Mouse (Mus musculus) hindlimb bud, embryonic 11.5 days (tissue): ENCODE measurements around the gene Ttc33.
A peak's percentile ranks its signal among the peaks of the same experiment; 100 is the strongest.

ENCODE experiments used
- DNase-seq: peaks from one replicate; pipeline ENCODE4 v3.0.0-alpha.2; 2012; ENCODE audit warnings: low read depth, low spot score; ENCODE audit errors: extremely low spot score

The Ttc33 gene

GRCm38 (mm10) chr15:5185366-5186292 lies at the start of gene Ttc33:
Ttc33 (plus strand) TSS chr15:5185525.
- DNase-seq: peak; percentile 39

DNA sequence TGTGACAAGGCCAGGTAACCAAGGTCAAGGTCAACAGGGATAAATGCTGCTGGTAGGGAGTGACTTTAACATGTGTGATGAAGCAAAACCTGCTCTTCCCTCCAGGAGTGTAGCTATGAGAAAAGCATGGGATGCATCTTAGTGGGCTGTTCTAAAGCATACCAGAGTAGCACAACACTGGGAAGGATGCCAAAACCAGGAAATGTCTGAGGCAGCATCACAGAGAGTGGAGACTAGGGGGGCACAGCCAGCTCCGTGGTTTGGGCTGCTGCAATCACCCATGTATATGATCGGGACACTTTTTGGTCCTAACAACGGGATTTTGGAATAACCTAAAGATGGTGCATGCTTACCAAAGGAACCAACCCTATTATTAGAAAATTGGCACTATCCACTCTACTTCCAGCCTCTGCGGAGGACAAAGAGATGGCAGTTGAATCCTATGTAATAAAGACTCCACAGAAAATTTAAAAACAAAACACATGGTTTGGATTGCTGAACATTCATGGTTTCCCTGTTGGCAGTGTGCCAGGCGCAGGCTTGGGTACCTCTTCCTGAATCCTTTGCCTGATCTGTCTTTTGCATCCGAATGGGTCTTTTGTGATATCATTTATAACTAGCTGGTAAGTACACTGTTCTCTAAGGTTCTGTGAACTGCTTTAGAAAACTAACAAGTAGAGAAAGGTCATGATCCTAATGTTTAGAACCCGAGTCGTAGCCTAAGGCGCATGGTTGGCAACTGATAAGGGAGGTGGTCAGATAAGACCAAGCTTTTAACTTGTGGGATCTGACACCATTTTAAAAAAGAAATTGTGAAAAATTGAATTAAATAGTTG lies 47.1 kb upstream of the Ttc33 start:
- DNase-seq: no peak

DNA sequence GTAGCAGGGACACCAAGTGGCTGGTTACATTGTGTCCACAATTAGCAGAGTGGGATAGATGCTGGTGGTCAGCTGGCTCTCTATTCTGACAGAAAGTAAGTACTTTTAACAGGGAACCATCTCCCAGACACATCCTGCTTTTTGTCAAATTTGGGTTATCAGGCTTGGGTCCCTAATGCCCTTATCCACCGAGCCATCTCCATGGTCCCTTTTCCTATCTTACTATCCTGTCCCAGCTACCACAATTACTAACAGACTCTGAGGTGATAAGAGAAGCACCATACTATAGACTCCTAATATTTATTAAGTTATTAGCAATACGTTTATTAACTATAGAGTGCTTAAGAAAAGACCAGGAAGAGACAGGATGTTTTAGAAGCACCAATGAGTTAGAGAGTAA lies 46.0 kb upstream of the Ttc33 start:
- no peak for DNase-seq

DNA sequence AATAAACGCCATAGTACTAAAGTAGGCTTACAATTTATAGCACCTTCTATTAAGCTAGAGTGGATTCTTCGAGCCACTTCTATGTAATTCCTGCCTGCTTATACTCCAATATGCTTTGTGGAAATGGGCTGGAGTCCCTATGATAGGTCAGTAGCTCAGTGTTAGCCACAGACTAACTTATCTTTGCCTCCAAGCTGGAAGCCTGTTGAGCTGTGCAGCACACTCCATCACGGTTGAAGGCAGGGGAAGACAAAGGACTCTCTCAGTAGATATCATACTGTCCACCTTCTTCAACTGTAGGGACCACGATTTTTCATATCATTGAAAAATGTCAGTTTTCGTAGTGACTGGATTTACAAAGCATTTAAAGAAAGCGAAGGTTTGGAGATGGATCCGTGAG lies 45.5 kb upstream of the Ttc33 start:
- no peak for DNase-seq

DNA sequence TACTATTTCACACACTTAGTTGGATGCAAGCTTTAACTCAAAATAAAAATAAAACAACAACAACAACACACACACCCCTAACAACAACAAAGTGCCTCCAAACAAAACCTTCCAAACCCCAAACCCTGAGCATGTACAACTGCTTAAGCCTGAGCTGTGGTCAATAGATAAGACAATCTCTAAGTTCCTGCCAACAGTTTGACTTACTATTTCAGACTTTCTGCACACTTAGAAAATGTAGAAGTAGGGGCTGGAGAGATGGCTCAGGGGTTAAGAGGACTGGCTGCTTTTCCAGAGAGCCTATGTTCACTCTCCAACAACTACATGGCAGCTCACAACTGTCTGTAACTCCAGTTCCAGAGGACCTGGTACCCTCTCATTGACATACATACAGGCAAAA lies 45.0 kb upstream of the Ttc33 start:
- DNase-seq: no peak

DNA sequence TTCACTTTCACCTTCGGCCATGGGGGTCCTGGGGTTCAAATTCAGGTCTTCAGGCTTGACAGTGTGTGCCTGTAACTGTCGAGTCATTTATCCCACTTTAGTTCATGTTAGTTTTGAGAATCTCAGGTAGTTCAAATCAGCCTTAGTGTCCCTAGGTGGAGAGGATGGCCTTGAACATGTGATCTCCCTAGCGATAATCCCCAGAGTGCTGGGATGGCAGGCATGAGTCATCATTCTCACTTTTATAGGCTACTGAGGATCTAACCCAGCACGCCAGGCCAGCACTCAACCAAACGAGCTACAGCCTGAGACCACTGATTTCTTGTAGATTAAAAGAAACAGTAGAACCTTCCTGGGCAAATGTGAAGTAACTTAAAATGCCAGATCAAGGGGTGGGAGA lies 43.3 kb upstream of the Ttc33 start:
- no peak for DNase-seq

GRCm38 (mm10) chr15:5142714-5143113 lies 42.6 kb upstream of the Ttc33 start:
- no peak for DNase-seq

DNA sequence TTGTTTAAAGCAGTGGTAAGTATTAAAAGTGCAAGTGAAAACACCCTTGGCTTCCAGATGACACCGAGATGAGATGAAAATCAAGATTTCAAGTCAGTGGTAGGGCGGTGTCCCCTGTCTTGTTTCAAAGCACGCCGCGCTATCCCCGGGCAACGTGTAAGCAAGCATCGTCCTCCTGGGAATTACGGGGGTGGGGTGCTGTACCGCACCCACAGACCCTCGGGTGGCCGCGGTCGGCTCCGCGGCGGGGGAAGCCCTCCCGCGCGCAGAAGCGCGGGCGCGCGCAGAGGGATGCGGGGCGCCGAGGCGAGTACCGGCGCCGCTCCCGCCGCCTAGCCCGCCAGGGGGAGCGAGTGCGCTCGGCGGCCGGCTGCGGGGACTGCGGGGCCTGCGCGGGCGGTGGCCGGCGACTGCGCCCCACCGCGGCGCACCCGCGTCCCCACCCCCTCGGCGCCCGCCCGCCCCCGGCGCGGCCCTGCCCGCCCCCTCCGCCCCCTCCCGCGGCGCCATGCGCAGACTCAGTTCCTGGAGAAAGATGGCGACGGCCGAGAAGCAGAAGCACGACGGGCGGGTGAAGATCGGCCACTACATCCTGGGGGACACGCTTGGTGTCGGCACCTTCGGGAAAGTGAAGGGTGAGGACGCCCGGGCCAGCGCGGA lies 41.8 kb upstream of the Ttc33 start, which contains the start of gene Prkaa1:
Gene Prkaa1, plus strand, starts transcription at position 501 of the 660 bp plus-strand sequence.
- no peak for DNase-seq

GRCm38 (mm10) chr15:5144021-5144778 lies 41.1 kb upstream of the Ttc33 start:
- DNase-seq: no peak

DNA sequence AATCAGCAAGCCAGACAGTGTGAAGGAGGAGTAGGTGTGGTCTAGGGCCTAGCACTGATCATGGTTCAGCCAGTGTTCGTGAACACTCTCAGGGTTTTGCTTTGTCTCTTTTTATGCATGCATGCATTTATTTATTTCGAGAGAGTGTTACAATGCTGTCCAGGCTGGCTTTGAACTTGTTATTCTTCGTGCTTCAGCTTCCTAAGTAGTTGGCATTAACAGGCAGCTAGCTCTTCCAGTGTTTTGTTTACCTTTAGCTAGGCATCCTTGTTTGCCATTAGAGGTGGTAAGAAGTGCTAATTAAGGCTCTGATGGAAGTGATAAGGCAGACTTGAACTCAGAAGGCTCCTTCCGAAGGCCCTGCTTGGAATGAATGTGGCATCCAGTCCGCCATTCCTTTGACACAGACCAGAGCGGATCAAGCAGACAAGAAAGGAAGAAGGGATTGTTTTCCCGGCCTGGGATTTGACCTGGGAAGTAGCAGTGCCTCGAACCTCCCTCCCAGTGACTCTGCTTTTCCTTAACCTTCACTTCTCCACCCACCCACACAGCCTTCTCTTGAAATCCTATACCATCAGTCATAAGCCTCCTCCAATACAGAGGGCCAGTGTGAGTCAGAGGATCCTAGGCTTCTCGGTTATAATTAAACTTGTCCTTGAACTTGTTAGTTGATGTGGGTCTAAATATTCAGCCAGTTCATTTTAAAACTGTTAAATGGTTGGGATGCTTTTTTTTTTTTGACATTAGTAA lies 40.0 kb upstream of the Ttc33 start:
- no peak for DNase-seq

DNA sequence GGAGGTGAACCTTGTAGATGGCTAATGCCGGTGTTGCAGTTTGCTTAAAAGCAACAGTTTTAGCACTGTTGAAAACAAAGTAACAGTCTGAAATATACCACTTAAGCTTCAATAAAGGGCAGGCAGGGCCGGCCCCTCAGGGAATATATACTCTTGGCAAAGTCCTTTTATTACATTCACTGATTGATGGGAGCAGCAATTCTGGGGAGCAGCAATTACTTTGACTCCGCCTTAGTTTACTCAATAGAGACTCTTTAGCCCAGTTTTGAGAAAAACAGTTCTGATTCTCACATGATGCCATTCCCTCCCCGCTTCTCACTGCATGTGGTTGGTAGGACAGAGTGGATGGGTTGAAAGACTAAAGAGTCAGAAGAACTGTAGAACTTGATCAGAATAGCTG lies 36.1 kb upstream of the Ttc33 start:
- DNase-seq: no peak

DNA sequence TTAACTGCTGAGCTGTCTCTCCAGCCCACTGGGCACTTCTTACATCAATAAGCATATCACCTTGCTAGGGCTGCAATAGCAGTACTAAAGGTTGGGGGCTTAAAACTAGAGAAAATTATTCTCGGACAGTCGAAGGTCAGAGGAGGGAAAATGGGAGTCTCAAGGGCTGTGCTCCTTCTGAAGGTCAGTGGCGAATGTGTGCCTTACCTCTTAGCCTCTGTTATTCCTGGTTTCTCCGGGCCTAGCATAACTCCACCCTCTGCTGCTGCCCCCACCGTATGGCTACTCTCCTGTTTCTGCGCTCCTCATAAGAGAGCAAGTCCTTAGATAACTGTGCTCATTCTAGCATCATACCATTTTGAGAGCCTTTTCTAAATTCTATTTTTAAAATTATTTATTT lies 33.2 kb upstream of the Ttc33 start:
- no peak for DNase-seq

GRCm38 (mm10) chr15:5154621-5155020 lies 30.7 kb upstream of the Ttc33 start:
- DNase-seq: no peak

DNA sequence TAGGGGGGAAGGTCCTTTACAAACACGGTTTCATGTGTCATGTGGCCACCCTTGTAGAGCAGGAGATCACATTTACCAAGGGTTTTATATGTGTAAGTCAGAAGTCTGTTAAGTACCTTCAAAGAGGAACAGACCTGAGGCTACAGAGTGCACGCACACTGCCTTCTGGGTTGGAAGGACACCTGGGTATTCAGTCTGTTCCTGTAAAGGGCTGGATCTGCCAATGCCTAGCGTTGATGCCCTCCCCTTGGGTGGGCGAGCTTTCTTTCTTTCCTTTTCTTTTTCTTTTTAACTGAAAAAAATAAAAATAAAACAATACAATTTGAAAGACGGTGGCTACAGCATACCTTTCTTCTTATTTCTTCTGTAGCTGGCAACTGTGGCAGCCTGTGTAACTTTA lies 30.2 kb upstream of the Ttc33 start:
- no peak for DNase-seq

DNA sequence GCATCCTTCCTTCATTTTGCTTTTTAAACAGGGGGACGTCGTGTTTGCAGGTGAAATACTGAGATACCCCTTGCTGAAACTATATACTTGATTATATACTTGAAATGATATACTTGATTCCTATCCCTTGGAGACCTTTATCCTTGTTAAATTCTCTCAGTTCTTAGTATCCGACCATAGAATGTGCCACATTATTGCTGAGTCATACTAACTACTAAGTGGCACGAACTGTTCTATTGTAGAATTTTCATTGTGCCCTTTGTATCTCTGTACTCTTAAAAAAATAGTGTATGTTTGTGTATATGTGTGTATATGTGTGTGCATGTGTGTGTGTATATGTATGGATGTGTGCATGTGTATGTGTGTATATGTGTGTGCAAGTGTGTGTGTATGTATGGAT lies 29.0 kb upstream of the Ttc33 start:
- no peak for DNase-seq

- DNase-seq: no peak
Measured at GRCm38 (mm10) chr15:5157386-5157785, 27.9 kb upstream of the Ttc33 start.

GRCm38 (mm10) chr15:5158827-5159226 lies 26.5 kb upstream of the Ttc33 start:
- no peak for DNase-seq

- no peak for DNase-seq
Measured at GRCm38 (mm10) chr15:5165121-5165773, 20.1 kb upstream of the Ttc33 start.

DNA sequence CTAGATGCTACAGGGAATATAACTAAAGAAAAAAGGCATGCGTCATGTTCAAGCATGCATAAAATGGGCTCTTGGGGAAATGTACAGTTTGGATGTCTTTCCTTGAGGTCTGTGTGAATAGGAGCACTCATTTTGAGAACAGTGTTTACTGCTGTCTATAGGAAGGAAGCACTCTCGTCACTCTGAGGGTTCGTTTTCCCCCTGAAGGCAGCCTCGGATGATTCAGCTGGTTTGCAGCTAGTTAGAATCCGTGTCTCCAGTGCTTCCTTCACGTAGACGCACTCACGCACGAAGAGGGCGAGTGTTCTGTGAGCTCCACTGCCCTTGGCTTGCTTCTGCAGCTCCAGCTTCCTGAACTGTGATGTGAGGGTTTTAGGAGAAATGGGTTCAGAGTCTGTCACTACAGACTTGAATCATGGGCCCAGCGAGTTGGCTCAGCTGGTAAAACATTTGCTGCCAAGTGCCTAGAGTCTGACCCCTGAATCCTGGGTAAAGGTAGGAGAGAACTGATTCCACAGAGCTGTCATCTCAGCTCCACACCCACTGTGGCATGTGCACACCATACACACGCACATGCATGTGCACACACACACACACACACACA lies 12.0 kb upstream of the Ttc33 start:
- DNase-seq: no peak
